Mouse (Mus musculus): ENCODE results near the gene Akt2.
A peak's percentile ranks its signal among the peaks of the same experiment; 100 is the strongest.

Akt2 gene

DNA sequence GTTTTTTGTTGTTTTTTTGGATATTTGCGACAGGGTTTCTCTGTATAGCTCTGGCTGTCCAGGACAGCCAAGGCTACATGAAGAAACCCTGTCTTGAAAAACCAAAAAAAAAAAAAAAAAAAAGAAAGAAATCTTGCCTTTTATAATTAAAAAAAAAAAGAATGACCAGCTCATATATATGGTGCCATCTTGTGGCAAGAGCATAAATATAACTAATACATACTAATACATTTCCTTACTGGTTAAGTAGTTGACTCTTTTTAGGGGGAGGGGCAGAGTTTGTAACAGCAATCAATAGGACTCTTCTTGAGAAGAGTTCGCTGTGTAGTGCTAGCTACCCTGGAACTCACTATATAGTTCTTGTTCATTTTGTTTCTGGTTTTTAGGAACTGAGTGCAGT lies 3.6 kb upstream of the Akt2 start:
- no peak for DNase-seq (ENCODE audit: low spot score)

DNA sequence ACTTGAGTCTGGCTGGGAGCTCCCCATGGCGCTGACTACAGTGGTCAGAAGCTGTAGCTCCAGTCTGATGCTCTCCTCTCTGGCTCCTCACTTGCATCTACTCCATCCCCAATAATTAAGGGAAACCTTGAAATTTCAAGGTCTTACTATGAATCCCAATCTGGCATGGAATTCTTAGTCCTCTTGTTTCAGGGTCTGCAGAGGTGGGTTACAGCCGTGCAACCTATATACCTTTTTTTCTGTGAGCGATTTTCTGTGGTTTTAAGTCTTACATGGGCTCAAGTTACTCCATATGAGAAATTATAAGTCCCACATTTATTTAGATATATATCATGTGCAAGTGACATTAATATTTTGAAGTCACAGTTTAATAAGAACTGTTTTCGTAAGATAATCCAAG lies 1.3 kb upstream of the Akt2 start:
- no peak for DNase-seq (ENCODE audit: low spot score)

DNA sequence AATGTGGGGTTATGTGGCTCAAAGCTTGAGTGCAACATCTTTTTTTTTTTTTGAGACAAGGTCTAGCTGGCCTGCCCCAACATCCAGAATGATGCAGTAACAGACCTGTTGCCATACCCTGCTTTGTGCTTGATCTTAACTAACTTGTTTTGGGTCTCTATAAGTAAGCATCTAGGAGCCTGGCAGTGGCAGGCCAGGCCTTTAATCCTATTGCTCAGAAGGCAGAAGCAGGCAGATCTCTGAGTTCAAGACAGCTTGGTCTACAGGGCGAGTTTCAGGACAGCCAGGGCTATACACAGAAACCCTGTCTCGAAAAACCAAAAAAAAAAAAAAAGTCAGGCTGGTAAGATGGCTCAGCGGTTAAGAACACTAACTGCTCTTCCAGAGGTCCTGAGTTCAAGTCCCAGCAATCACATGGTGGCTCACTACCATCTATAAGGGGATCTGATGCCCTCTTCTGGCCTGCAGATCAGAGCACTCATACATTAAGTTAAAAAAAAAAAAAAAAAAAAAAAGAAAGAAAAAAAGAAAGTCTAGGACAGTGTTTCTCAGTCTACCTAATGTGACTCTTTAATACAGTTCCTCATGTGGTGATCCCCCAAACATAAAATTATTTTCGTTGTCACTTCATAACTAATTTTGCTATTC lies 662 bp upstream of the Akt2 start:
- DNase-seq (ENCODE audit: low spot score), result no peak

DNA sequence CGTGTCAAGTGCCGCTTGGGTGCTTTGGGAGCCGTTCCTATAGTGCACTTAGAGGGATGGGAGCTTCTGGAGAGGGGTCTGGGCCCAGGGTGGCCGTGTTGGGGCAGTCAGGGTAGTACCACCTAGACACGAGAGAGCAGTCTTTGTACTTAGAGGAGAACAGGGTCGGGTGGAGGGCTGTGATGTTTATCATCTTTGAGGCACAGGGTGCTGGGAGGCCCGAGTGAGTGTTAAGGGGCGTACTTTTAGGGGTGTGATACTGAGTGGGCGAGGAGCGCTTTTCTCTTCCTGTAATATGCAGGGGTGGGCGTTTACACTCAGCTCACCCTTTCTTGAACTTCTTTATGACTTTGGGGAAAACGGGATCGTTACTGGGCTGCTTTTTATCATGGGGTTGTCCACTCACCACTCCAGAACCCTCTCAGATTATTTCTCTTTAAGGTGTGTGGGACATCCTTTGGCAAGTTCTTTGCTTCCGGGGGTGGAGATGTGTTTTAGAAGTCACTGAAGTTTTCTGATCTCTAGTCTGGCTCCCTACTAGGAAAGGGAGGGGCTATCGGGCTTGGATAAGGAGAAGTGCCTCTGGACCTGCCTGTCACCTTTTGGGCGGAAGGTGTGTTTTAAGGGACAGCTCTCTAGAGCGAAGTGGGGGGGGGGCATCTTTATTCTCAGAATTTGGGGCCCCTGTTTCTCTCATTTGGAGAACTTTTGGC lies 1.0 kb downstream of the Akt2 start:
- peak; percentile 77 for DNase-seq (ENCODE audit: low spot score)

DNA sequence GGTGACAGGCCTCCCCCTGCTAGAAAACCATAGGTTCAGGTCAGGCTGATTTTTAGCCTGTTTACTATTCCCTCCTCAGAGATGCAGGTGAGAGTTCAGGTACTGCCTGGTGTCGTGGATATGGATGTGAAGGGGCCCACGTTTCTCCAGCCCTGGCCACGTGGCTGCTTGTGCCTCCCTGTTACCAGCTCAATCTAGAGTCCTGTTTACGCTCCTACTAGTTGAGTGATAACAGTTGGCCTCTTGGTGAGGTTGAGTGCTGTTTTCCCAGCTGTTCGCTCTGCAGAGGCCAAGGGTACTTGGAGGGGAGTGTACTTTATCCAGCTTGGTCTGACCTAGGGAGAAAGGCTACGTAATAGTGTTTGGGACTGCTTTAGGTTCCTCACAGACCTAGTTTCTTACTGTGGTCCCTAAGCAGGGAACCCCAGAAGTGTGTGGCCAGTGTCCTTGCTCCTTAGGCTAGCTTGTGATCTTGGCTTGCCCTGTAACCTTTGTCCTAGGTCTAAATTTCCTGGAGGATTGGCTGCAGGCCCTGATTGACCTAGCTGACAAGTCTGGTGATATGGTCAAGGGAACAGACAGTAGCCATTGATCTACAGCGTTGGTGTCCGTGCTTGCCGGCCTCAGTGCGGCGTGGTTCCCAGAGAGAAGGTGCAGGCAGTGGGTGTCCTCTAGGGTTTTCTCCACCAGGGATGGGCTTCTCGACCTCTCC lies 1.7 kb downstream of the Akt2 start:
- no peak for DNase-seq (ENCODE audit: low spot score)

DNA sequence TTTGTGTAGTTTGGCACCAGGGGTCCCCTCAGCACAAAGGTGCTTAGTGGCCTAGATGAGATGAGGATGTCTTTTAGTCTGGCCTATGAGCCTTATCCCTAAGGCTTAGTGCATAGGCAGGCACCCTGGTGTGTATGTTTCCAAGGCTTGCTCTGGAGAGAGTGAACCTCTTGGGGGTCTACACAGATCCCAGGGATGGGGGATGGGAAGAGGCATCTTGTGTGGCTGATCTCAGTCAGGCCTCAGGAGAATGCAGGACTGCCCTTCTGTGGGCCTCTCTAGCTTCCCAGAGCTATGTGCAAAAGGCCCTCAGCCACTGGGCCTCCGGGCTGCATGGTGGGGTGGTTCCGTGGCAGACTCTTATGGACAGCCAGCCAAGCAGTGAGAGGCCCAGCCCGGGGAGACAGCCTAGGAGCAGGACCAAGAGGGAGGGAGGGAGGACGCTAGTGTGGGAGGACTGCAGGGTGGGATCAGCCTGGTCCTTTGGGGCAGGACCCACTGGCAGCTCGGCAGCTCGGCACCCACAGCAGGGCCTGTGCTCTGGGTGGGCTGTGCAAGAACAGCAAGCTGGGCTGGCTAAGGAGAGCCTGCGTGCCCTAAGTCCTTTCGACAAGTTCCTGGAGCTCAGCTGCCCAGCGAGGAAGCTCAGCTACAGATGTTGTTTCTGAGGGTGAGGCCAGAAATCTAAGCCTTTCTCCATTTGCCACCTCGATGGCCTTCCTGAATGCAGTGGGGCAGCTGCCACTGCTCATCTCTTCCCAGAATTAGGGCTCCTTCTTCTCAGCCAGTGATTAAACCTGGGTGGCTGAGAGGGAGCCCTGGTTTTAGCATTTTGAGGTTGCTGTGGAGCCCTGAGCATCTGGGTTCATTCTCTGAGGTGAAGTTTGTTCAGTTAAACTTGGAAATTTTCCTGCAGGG lies 5.5 kb downstream of the Akt2 start:
- DNase-seq (ENCODE audit: low spot score), result no peak

DNA sequence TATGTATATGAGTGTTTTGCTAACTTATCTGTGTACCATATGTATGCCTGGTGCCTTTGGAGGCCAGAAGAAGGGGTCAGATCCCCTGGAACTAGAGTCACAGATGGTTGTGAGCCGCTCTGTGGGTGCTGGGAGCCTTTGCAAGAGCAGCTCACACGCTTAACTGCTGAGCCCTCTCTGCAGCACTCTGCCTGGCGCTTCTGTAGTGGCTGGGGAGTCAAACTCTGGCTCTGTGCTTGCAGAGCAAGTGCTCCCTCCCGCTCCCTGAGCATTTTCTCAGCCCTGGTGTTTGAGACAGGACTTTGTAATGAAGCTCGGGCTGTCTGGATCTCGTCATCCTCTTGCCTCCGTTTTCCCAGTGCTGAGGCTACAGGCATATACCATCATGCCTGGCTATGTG lies 6.7 kb downstream of the Akt2 start:
- DNase-seq (ENCODE audit: low spot score), result no peak

DNA sequence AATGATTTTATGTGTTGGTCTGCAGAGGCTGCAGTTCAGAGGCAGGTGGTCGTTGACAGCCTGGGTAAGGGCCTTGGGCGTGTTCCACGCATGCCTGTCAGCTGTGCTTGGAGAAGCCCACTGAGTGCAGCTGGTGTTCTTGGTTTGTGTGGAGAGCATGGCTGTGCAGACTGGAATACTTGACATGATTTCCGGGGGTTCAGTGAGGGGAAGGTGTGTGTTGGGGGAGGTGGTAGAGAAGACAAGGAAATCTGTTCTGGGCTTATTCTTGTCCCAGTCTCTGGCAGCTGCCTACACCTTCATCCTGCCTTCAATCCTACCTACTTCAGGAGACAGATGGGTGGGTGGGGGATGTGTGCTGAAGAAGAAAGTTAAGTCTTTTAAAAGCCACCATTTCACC lies 10.3 kb downstream of the Akt2 start:
- DNase-seq (ENCODE audit: low spot score), result no peak

DNA sequence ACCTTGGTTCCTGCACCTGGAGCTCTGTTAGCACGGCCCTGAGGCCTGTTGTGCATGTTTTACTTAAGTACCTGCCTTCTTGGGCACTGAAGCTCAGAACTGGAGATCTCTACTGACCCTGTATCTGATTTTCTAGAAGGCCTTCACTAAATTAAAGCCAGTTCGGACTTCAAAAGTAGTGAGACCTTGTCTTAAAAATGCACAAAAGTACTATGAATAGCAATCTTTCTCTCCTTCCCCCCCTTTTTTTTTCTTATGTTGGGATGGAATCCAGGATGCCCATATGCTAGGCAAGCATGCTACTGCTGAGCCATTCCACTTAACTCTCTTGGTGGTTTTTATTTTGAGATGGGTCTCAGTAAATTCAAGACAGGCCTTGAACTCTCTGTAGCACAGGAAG lies 10.8 kb downstream of the Akt2 start:
- DNase-seq (ENCODE audit: low spot score), result no peak

DNA sequence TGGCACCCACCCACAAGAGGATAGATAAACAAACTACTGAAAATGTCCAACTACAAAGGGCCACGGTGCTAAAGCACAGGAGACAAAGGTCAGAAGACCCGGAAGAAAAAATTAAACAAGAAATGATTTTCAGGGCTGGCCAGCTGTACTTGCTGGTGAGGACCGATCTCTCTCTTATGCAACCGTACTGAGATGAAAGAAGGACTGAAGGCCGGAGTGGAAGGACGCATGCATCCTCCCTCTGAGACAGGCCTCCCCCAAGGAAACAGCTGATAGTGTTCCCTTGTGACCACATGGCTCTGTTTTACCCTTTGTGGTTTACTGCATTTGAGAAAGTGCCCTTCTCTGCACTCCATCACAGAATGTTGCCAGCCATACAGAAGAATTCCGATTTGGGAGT lies 11.5 kb downstream of the Akt2 start:
- no peak for DNase-seq (ENCODE audit: low spot score)

DNA sequence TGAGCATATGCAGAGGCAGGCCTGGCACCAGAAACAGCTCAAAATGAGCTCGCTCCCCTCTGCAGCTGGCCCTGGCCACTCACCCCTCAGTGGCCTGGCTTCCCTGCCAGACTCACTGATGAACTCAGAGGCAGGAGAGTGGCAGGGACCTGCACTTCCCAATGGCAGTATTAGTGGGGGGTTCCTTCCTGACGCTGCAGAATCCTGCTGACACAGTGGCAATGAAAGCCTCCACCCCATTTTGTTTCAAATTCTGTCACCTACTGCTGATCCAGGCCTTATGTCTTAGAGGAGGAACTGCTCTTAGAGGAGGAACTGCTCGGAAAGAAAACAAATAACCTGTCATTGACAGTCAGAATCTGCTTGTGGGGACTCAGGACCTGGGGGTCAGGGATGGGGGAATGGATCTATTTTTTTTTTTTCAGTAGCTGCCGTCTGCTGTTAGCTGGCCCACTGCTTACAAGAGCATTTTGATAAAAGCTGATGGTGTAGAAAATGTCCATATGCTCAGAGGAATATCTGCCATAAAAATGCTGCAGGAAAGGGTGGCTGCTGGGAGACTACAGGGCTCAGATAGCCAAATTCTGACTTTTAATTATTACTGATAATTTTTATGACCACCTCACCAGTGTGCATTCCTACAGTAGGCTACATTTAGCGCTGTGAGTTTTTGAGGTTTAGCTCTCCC lies 13.5 kb downstream of the Akt2 start:
- no peak for DNase-seq (ENCODE audit: low spot score)

DNA sequence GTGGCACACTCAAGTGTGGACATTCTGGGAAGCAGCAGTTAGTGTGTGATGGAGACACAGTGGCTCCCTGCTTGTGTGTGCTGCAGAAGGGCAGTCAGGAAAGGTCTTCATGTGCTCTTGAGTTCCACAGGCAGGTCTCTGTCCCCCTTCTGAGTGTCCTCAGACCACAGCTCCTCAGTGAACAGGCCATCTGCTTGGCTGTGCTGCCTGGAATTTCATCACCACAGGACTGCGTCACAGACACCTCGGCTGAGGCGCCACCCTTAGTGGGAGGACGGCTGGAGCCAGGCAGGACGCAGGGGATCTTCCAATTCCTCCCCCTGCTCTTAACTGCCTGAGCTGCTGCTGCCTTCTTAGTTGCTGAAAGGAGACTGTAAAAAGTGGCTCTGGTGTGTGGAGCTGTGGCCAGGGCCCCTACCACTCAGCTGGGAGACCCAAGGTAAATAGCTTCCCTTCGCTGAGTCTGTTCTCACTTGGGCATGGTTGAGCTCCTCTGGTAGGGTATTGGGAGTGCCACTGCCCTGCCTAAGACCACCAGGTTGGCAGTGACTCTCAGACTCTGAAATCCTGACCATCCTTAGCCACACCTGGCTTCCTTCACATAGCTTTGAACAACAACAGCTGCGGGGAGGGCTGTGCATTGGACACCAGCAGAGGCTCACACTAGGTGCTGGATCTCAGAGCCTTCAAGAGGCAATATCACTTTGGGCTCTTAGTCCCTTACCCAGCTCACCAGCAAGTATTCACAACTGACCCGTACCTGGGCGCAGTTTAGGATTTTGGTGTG lies 14.3 kb downstream of the Akt2 start:
- DNase-seq (ENCODE audit: low spot score), result no peak

DNA sequence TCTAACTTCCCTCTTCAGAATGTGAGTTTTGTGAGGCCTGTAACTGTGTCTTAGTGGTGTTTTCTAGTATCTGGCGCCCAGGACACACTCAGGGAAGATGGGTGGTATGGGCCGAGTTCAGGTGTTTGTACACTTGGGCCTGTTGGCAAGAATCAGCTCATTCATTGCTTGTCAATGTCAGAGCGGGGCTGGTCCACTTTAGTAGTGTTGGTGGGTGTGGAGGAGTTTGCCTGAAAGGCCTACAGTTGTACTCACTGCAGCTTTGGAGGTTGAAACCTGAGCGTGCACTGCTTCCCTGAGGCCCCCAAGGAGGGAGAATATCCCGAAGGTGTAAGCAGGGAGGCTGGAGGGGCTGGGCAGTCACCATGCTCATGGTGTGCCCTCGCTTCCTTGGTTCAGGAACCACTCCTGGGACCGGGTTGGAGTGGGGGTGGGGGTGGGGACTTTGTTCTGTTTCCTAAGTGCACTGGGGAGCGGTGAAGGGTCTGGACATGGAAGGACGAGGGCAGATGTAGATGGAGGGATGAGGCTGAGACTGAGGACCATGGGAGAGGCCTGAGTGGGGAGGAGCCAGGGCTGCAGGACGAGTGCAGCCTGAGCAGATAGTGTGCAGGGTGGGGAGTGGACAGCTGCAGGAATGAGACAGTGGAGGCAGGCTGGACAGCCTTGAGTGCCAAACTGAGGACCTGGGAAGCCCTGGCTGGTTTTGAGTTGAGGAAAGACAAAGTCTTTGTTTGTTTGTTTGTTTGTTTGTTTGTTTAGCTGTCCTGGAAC lies 15.3 kb downstream of the Akt2 start:
- DNase-seq (ENCODE audit: low spot score), result no peak

DNA sequence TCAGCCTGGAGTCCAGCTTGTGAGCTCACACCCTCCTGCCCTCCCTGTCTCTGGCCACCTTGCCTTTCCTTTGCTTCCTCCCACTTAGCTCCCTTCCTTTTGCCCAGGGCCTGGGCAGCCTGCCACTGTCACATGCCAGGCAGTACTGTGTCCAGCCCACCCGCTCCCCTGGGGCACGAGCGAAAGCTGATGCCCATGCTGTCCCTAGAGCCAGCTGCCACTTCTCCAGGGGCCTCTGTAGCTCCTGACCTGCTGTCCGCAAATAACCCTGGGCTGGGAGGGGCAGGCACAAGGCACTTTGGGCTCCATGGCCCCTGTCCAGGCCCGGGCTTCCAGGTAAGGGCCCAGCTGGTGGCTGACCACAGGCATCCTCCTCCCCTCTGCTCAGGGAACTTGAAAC lies 16.2 kb downstream of the Akt2 start:
- no peak for DNase-seq (ENCODE audit: low spot score)

DNA sequence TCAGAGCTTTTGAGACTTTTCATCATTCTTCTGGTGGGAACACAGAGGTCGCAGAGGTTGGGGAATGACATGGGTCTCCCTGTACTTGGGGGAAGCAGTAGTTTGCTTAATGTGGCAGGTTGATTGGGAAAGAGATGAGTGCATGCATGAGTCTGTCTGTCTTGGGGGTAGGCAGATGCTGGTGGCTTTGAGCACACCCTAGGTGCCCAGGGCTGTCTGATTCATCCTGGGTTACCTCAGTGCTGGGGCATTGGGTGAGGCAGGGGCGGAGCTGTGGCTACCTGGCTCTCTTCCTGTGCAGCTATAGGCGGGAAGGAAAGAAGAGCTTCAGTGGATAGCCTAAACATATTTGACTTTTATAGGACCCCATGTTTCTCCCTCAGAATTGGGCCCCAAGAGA lies 16.8 kb downstream of the Akt2 start:
- DNase-seq (ENCODE audit: low spot score), result no peak

DNA sequence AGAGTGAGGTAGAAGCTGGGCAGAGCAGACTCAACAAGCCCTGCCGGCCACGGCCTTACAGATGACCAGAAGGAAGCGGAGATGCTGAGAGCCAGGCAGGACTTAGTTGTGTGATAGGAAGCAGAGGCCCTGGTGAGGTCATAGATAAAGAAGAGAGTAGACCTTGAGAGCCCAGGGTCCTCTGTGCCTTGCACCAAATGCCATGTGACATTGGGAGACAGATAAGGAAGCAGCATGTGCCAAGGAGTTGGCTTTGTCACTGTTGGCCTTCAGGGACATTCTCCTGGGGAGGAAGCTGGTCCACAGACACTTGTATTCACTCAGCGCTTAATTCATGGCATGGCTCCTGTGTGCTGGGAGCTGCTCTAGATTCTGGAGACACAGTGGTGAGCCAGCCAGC lies 17.9 kb downstream of the Akt2 start:
- DNase-seq (ENCODE audit: low spot score), result no peak

DNA sequence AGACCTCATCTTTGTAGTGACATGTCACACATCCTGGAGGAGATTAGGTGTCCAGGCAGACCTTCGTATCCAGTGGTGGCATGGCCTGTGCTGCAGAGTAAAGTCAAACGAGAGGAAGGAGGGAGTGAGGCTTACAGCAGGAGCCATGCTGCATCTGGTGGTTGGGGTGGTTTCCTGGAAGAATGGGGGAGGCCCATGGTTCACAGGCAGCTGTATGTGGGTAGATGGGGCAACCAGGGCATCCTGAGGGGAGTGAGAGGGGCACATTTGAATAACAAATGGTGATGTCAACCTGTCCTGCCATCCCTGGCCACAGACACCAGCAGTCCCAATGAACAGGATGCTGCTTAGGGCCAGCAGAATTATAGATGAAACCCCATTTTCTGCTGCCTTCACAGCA lies 18.3 kb downstream of the Akt2 start:
- peak; percentile 12 for DNase-seq (ENCODE audit: low spot score)

DNA sequence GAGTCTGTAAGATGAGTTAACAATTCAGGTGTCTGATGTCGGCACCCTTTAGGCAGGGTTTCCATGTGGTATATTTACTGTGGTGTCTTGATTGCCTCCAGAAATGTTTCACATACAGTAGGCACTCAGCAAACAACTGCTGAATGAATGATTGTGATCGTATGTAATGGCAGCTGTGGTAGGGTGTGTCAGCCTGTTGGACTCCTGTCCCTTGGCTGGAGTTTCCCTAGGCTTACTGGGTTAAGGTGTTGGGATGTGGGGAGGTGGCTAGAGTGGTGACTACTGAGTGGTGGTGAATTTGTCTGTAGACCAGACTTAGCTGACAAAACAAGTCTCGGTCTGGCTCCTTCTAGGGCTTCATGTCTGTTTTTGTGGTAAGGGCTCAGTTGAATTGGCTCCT lies 19.0 kb downstream of the Akt2 start:
- no peak for DNase-seq (ENCODE audit: low spot score)

DNA sequence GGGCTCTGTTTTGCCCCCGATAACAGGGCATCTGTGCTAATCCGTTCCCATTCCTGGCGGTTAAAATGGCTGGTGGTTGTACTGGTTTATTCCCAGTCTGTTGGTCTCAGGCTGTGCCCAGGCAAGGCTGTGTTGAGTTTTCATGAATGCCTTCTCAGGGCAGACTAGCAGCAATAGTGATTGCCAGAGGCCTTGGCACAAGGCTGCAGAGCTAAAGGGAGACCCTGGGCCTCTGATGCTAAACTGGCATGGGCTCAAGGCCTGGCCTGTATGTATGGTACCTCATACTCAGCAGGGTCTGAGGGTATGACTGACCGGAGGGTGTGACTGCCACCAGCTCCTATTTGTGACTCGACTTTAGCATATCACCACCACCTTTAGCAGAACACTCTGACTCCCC lies 19.5 kb downstream of the Akt2 start:
- DNase-seq (ENCODE audit: low spot score), result no peak

DNA sequence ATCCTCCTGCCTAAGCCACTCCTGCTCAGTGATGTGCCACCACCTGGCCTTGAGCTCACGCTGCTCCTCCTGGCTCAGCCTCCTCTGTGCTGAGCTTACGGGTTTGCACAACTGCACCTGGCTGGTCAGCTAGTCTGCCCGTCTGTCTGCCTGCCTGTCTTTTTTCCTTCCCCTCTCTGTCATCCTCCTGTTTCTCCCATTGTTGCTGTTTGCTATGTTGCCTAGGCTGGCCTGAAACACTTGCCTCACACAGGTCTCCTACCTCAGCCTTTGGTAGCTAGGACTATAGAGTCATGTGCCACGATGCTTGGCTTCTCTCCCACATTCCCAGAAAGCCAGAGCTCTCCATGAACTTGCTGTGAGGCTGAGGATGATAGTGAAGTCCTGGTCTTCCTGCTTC lies 21.6 kb downstream of the Akt2 start:
- no peak for DNase-seq (ENCODE audit: low spot score)
